Mouse (Mus musculus): ENCODE measurements around the gene Vps8. TPM values are rescaled to one million over a fixed set of nuclear protein-coding genes. Genes with fewer than 3 reads are reported as not detected.

Vps8 gene
- polyA plus RNA-seq, 1 experiment, result 19.4 TPM

- no peak for TF ChIP-seq E2F4 (IDR thresholded peaks at IDR 0.05; ENCODE audit: insufficient read depth)
- no peak for TF ChIP-seq POLR2A (IDR thresholded peaks at IDR 0.05; ENCODE audit: insufficient read length, low read depth)
- TF ChIP-seq CEBPB (IDR thresholded peaks at IDR 0.05; ENCODE audit: insufficient read depth, poor library complexity, severe bottlenecking), result no peak
- TF ChIP-seq TCF12 (IDR thresholded peaks at IDR 0.05; ENCODE audit: insufficient read depth, poor library complexity, severe bottlenecking), result no peak
- no peaks in the 10 kb centered on the region for H3K36me3 ChIP-seq (ENCODE audit: control insufficient read depth, insufficient read depth)
- H3ac ChIP-seq (ENCODE audit: control insufficient read depth, insufficient read length), result no peak overlapping the region
- H3K27me3 ChIP-seq (ENCODE audit: control insufficient read depth, insufficient read depth, insufficient read length), result no peaks in the 10 kb centered on the region
- H3K4me2 ChIP-seq (ENCODE audit: low read depth), result no peak overlapping the region
- no peak overlapping the region for H3K4me3 ChIP-seq
- no peaks in the 10 kb centered on the region for H3K79me2 ChIP-seq (ENCODE audit: control insufficient read depth, insufficient read depth)
Observed at GRCm38 (mm10) chr16:21392517-21393112, 30.3 kb upstream of the Vps8 start.

GRCm38 (mm10) chr16:21395546-21395945 is 27.4 kb upstream of the Vps8 start:
- no peak for TF ChIP-seq TCF3 (IDR thresholded peaks at IDR 0.05; ENCODE audit: insufficient read length, low read depth)
- no peak for TF ChIP-seq TCF12 (IDR thresholded peaks at IDR 0.05; ENCODE audit: insufficient read depth, poor library complexity, severe bottlenecking)
- TF ChIP-seq MAX (IDR thresholded peaks at IDR 0.05; ENCODE audit: low read depth), result no peak
- TF ChIP-seq POLR2AphosphoS2 (IDR thresholded peaks at IDR 0.05; ENCODE audit: insufficient read length, low read depth), result no peak
- TF ChIP-seq REST (IDR thresholded peaks at IDR 0.05; ENCODE audit: insufficient read depth, insufficient read length), result no peak

GRCm38 (mm10) chr16:21397681-21398080 is 25.2 kb upstream of the Vps8 start:
- TF ChIP-seq TCF3 (IDR thresholded peaks at IDR 0.05; ENCODE audit: insufficient read length, low read depth) (no peak), MYOD1 (IDR thresholded peaks at IDR 0.05; ENCODE audit: control insufficient read depth in 1 of 3, insufficient read length in 2 of 3, low read depth in 2 of 3) (no peak), MYOG (IDR thresholded peaks at IDR 0.05; ENCODE audit: control insufficient read depth in 1 of 3, insufficient read depth in 1 of 3, insufficient read length in 2 of 3, low read depth in 2 of 3) (no peak), MAX (IDR thresholded peaks at IDR 0.05; ENCODE audit: low read depth) (no peak)
- Histone ChIP-seq H3ac (ENCODE audit: control insufficient read depth, insufficient read length) (no peak overlapping the region), H3K27me3 (ENCODE audit: control insufficient read depth, insufficient read depth, insufficient read length) (no peaks in the 10 kb centered on the region), H3K4me2 (ENCODE audit: low read depth) (no peak overlapping the region), H3K79me2 (ENCODE audit: control insufficient read depth, insufficient read depth) (no peaks in the 10 kb centered on the region), H3K4me3 (no peak overlapping the region), H3K36me3 (ENCODE audit: control insufficient read depth, insufficient read depth) (no peaks in the 10 kb centered on the region)

More at GRCm38 (mm10) chr16:21395546-21395945, 27.4 kb upstream of the Vps8 start:
- H3K4me3 ChIP-seq, result no peak overlapping the region
- H3K36me3 ChIP-seq (ENCODE audit: control insufficient read depth, insufficient read depth), result no peaks in the 10 kb centered on the region
- H3K27me3 ChIP-seq (ENCODE audit: control insufficient read depth, insufficient read depth, insufficient read length), result no peaks in the 10 kb centered on the region
- no peaks in the 10 kb centered on the region for H3K79me2 ChIP-seq (ENCODE audit: control insufficient read depth, insufficient read depth)
- no peak overlapping the region for H3K4me2 ChIP-seq (ENCODE audit: low read depth)
- H3ac ChIP-seq (ENCODE audit: control insufficient read depth, insufficient read length), result no peak overlapping the region

- Histone ChIP-seq H3K4me3 (no peak overlapping the region), H3K36me3 (ENCODE audit: control insufficient read depth, insufficient read depth) (no peaks in the 10 kb centered on the region), H3K4me2 (ENCODE audit: low read depth) (no peak overlapping the region), H3K27me3 (ENCODE audit: control insufficient read depth, insufficient read depth, insufficient read length) (no peaks in the 10 kb centered on the region), H3ac (ENCODE audit: control insufficient read depth, insufficient read length) (no peak overlapping the region), H3K79me2 (ENCODE audit: control insufficient read depth, insufficient read depth) (no peaks in the 10 kb centered on the region)
- no peak for TF ChIP-seq CEBPB (IDR thresholded peaks at IDR 0.05; ENCODE audit: insufficient read depth, poor library complexity, severe bottlenecking)
- TF ChIP-seq REST (IDR thresholded peaks at IDR 0.05; ENCODE audit: insufficient read depth, insufficient read length), result no peak
- no peak for TF ChIP-seq USF1 (IDR thresholded peaks at IDR 0.05; ENCODE audit: low read depth)
- TF ChIP-seq TCF12 (IDR thresholded peaks at IDR 0.05; ENCODE audit: insufficient read depth, poor library complexity, severe bottlenecking), result no peak
- no peak for TF ChIP-seq MYOD1 (IDR thresholded peaks at IDR 0.05; ENCODE audit: control insufficient read depth in 1 of 3, insufficient read length in 2 of 3, low read depth in 2 of 3)
- TF ChIP-seq POLR2A (IDR thresholded peaks at IDR 0.05; ENCODE audit: insufficient read length, low read depth), result no peak
- TF ChIP-seq SRF (IDR thresholded peaks at IDR 0.05; ENCODE audit: control insufficient read depth, insufficient read length, low read depth), result no peak
- no peak for TF ChIP-seq POLR2AphosphoS2 (IDR thresholded peaks at IDR 0.05; ENCODE audit: insufficient read length, low read depth)
- no peak for TF ChIP-seq E2F4 (IDR thresholded peaks at IDR 0.05; ENCODE audit: insufficient read depth)
- no peak for TF ChIP-seq MYOG (IDR thresholded peaks at IDR 0.05; ENCODE audit: control insufficient read depth in 1 of 3, insufficient read depth in 1 of 3, insufficient read length in 2 of 3, low read depth in 2 of 3)
- no peak for TF ChIP-seq MAX (IDR thresholded peaks at IDR 0.05; ENCODE audit: low read depth)
- TF ChIP-seq TCF3 (IDR thresholded peaks at IDR 0.05; ENCODE audit: insufficient read length, low read depth), result no peak
Observed at GRCm38 (mm10) chr16:21398345-21399051, 24.4 kb upstream of the Vps8 start.

- Histone ChIP-seq H3K4me3 (no peak overlapping the region), H3K4me2 (ENCODE audit: low read depth) (no peak overlapping the region), H3K79me2 (ENCODE audit: control insufficient read depth, insufficient read depth) (no peaks in the 10 kb centered on the region), H3K36me3 (ENCODE audit: control insufficient read depth, insufficient read depth) (no peaks in the 10 kb centered on the region), H3ac (ENCODE audit: control insufficient read depth, insufficient read length) (no peak overlapping the region), H3K27me3 (ENCODE audit: control insufficient read depth, insufficient read depth, insufficient read length) (no peaks in the 10 kb centered on the region)
- no peak for TF ChIP-seq TCF12 (IDR thresholded peaks at IDR 0.05; ENCODE audit: insufficient read depth, poor library complexity, severe bottlenecking)
- no peak for TF ChIP-seq SRF (IDR thresholded peaks at IDR 0.05; ENCODE audit: control insufficient read depth, insufficient read length, low read depth)
- no peak for TF ChIP-seq REST (IDR thresholded peaks at IDR 0.05; ENCODE audit: insufficient read depth, insufficient read length)
- TF ChIP-seq POLR2A (IDR thresholded peaks at IDR 0.05; ENCODE audit: insufficient read length, low read depth), result no peak
- TF ChIP-seq MYOG (IDR thresholded peaks at IDR 0.05; ENCODE audit: control insufficient read depth in 1 of 3, insufficient read depth in 1 of 3, insufficient read length in 2 of 3, low read depth in 2 of 3), result no peak
- no peak for TF ChIP-seq MAX (IDR thresholded peaks at IDR 0.05; ENCODE audit: low read depth)
- no peak for TF ChIP-seq E2F4 (IDR thresholded peaks at IDR 0.05; ENCODE audit: insufficient read depth)
- no peak for TF ChIP-seq POLR2AphosphoS2 (IDR thresholded peaks at IDR 0.05; ENCODE audit: insufficient read length, low read depth)
- TF ChIP-seq CEBPB (IDR thresholded peaks at IDR 0.05; ENCODE audit: insufficient read depth, poor library complexity, severe bottlenecking), result no peak
- TF ChIP-seq USF1 (IDR thresholded peaks at IDR 0.05; ENCODE audit: low read depth), result no peak
- no peak for TF ChIP-seq MYOD1 (IDR thresholded peaks at IDR 0.05; ENCODE audit: control insufficient read depth in 1 of 3, insufficient read length in 2 of 3, low read depth in 2 of 3)
- TF ChIP-seq TCF3 (IDR thresholded peaks at IDR 0.05; ENCODE audit: insufficient read length, low read depth), result no peak
Observed at GRCm38 (mm10) chr16:21399942-21400341, 23.0 kb upstream of the Vps8 start.
